Mouse (Mus musculus) embryonic facial prominence, embryonic 12.5 days (tissue): ENCODE measurements around the gene Pdss2. TPM values are rescaled to one million over a fixed set of nuclear protein-coding genes. Genes with fewer than 3 reads are reported as not detected.
A peak's percentile ranks its signal among the peaks of the same experiment; 100 is the strongest.

Experiments used
- ATAC-seq: fragments of 200-750 bp; cut with Nextera tagmentation; 2 replicates; pipeline ENCODE4 v1.8.0; 2017; ENCODE audit not compliant: insufficient number of reproducible peaks, insufficient read depth, low FRiP score, low TSS enrichment
- H3K27ac ChIP-seq: fragments of 300-500 bp; sonication (generic); 2 replicates; pipeline ENCODE4 v1.5.1; 2016; ENCODE audit warnings: mild to moderate bottlenecking
- H3K27me3 ChIP-seq: fragments of 300-500 bp; sonication (generic); 2 replicates; pipeline ENCODE4 v1.6.1; 2016; ENCODE audit warnings: mild to moderate bottlenecking, moderate library complexity
- H3K36me3 ChIP-seq: fragments of 300-500 bp; sonication (generic); 2 replicates; pipeline ENCODE4 v1.6.1; 2016; ENCODE audit warnings: mild to moderate bottlenecking
- H3K4me1 ChIP-seq: fragments of 300-500 bp; sonication (generic); 2 replicates; pipeline ENCODE4 v1.6.1; 2016
- H3K4me2 ChIP-seq: fragments of 300-500 bp; sonication (generic); replicated peaks from 2 replicates; pipeline ENCODE4 v1.6.1; 2016; ENCODE audit warnings: mild to moderate bottlenecking, moderate library complexity
- H3K4me3 ChIP-seq: fragments of 300-500 bp; sonication (generic); 2 replicates; pipeline ENCODE4 v1.5.1; 2016; ENCODE audit warnings: mild to moderate bottlenecking
- H3K9ac ChIP-seq: fragments of 300-500 bp; sonication (generic); 2 replicates; pipeline ENCODE4 v1.6.1; 2016; ENCODE audit warnings: mild to moderate bottlenecking, moderate library complexity
- H3K9me3 ChIP-seq: fragments of 300-500 bp; sonication (generic); 2 replicates; pipeline ENCODE4 v1.6.1; 2016; ENCODE audit warnings: mild to moderate bottlenecking, moderate library complexity
- WGBS: fragments of 180-500 bp; shearing (Covaris S2); methylation state at CpG from one replicate; pipeline ENCODE4 v1.1.7; 2016; 5-methylcytosine and 5-hydroxymethylcytosine counted together
- polyA plus RNA-seq: library from polyadenylated mRNA; unstranded; fragments of >200 nt; fragmentation: Nextera tagmentation; extraction: Ambion mirVana; gene quantifications from 2 replicates; pipeline ENCODE4 v1.2.1, GENCODE M21; 2016

Gene Pdss2
- polyA plus RNA-seq, 1 experiment from 2014 or later = 15.4 TPM

DNA sequence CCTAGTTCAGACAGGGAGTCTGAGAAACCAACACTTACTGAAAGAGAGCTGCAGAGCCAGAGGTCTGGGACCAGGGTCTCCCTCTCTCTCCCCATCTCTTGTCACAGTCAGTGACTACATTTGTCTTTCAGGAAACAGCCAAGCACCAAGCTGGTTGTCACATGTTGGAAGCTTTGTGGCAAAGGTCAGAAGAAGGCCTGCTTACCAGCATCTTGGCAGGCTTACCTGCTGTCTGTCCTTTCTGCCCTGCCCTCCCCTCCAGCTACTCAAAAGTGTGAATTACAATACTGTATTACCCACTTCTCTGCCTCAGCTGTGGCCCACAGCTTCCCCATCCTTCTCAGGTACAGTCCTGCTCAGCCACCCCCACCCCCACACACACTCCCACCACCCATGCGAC, 232.9 kb downstream of the Pdss2 start:
- 0 out of 2 replicates have a peak, but pooled peaks cover 4% of the 10 kb centered on the region for H3K9me3 ChIP-seq
- 87% methylated on average over 1 of the region's 1 CpGs for WGBS
- no peak overlapping the region for H3K4me3 ChIP-seq
- no peak overlapping the region for H3K27ac ChIP-seq
- no peaks in the 10 kb centered on the region for H3K27me3 ChIP-seq
- ATAC-seq = no peak
- no peaks in the 10 kb centered on the region for H3K36me3 ChIP-seq
- no peak overlapping the region for H3K9ac ChIP-seq
- H3K4me2 ChIP-seq = no peak overlapping the region
- H3K4me1 ChIP-seq = no peaks in the 10 kb centered on the region

- Histone ChIP-seq H3K4me1 (no peaks in the 10 kb centered on the region), H3K4me2 (no peak overlapping the region), H3K4me3 (no peak overlapping the region), H3K36me3 (no peaks in the 10 kb centered on the region), H3K27me3 (no peaks in the 10 kb centered on the region), H3K9ac (no peak overlapping the region), H3K27ac (no peak overlapping the region), H3K9me3 (0 out of 2 replicates have a peak, but pooled peaks cover 4% of the 10 kb centered on the region)
- no peak for ATAC-seq
- 93% methylated on average over 3 of the region's 3 CpGs for WGBS
Measured at GRCm38 (mm10) chr10:43454671-43455070, 233.4 kb downstream of the Pdss2 start.

- Histone ChIP-seq H3K36me3 (no peaks in the 10 kb centered on the region), H3K4me3 (no peak overlapping the region), H3K27me3 (no peaks in the 10 kb centered on the region), H3K4me2 (no peak overlapping the region), H3K27ac (no peak overlapping the region), H3K4me1 (no peaks in the 10 kb centered on the region), H3K9ac (no peak overlapping the region), H3K9me3 (no peaks in the 10 kb centered on the region)
- WGBS = 81% methylated on average over 5 of the region's 5 CpGs
- ATAC-seq = no peak
Measured at GRCm38 (mm10) chr10:43462821-43463220, 241.5 kb downstream of the Pdss2 start.

DNA sequence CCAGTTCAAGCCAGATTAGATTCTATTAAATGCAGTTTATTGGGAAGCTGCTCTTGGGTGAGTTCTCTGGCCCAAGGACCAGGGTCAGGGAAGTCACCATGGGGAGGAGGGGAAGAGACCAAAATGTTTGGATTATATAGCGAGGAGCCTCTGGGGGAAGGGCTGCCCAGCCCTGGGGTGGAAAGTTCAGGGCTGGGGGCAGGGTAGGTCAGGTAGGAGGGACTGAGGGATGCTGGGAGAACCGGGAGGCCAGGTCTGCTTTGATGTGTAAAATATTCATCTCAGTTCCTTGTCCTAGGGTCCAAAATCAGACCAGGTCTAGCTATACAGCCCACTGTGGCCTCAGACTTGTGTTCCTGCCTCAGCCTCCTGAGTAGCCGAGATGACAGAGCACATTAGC, 241.9 kb downstream of the Pdss2 start:
- H3K27ac ChIP-seq = no peak overlapping the region
- H3K4me1 ChIP-seq = no peaks in the 10 kb centered on the region
- ATAC-seq = no peak
- no peak overlapping the region for H3K9ac ChIP-seq
- H3K9me3 ChIP-seq = no peaks in the 10 kb centered on the region
- 49% methylated on average over 3 of the region's 3 CpGs for WGBS
- H3K27me3 ChIP-seq = no peaks in the 10 kb centered on the region
- H3K36me3 ChIP-seq = no peaks in the 10 kb centered on the region
- H3K4me3 ChIP-seq = no peak overlapping the region
- no peak overlapping the region for H3K4me2 ChIP-seq

DNA sequence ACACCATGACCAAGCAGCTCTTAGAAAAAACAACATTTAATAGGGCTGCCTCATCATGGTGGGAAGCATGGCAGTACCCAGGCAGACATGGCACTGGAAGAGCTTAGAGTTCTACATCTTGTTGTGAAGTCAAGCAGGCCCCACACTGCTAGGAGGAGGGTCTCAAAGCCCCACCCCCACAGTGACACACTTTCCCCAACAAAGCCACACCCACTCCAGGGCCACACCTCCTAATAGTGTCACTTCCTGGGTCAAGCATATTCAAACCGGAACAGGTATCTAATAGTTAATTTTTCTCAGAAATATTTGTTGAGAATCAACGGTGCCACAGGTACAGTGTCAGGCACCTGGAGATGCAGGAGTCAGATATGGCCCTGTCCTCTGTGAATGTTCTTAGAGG, 244.9 kb downstream of the Pdss2 start:
- Histone ChIP-seq H3K4me1 (no peaks in the 10 kb centered on the region), H3K9ac (no peak overlapping the region), H3K9me3 (no peaks in the 10 kb centered on the region), H3K27ac (no peak overlapping the region), H3K4me2 (no peak overlapping the region), H3K36me3 (no peaks in the 10 kb centered on the region), H3K4me3 (no peak overlapping the region), H3K27me3 (no peaks in the 10 kb centered on the region)
- WGBS = 94% methylated on average over 2 of the region's 2 CpGs
- no peak for ATAC-seq

GRCm38 (mm10) chr10:43467659-43468058, 246.4 kb downstream of the Pdss2 start:
- Histone ChIP-seq H3K27ac (no peak overlapping the region), H3K4me3 (no peak overlapping the region), H3K27me3 (no peaks in the 10 kb centered on the region), H3K9me3 (no peaks in the 10 kb centered on the region), H3K4me1 (no peaks in the 10 kb centered on the region), H3K36me3 (no peaks in the 10 kb centered on the region), H3K4me2 (no peak overlapping the region; the same call in 1 of the 2 replicates), H3K9ac (no peak overlapping the region)
- WGBS = 37% methylated on average over 13 of the region's 13 CpGs
- no peak for ATAC-seq

GRCm38 (mm10) chr10:43468293-43468692, 247.0 kb downstream of the Pdss2 start:
- Histone ChIP-seq H3K9me3 (no peaks in the 10 kb centered on the region), H3K36me3 (no peaks in the 10 kb centered on the region), H3K4me1 (no peaks in the 10 kb centered on the region), H3K9ac (no peak overlapping the region), H3K4me3 (no peak overlapping the region), H3K4me2 (no peak overlapping the region), H3K27me3 (no peaks in the 10 kb centered on the region), H3K27ac (no peak overlapping the region)
- no peak for ATAC-seq
- 94% methylated on average over 6 of the region's 6 CpGs for WGBS

DNA sequence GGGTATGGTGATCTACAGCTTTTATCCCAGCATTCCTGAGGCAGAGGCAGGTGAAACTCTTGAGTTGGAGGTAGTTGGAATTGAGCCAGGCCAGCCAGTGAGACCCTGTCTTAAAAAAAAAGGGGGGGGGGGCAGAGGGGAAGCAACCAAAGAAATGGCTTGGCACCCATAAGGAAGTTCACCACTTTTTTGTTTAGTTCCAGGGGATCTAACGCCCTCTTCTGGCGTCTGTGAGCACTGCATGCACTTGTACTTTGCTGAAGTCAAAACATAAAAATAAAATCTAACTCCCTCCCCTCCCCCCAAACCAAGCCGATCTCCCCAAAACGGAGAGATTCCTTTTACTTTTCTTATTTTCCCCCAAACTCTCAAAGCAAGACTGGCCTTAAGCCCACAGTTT, 254.1 kb downstream of the Pdss2 start:
- 61% methylated on average over 4 of the region's 4 CpGs for WGBS
- H3K9me3 ChIP-seq = no peaks in the 10 kb centered on the region
- no peak overlapping the region for H3K27ac ChIP-seq
- no peak for ATAC-seq
- H3K4me1 ChIP-seq = peaks cover 10% of the 10 kb centered on the region; the same call in 1 of the 2 replicates
- no peak overlapping the region for H3K9ac ChIP-seq
- H3K27me3 ChIP-seq = no peaks in the 10 kb centered on the region
- no peak overlapping the region for H3K4me2 ChIP-seq
- H3K4me3 ChIP-seq = no peak overlapping the region
- no peaks in the 10 kb centered on the region for H3K36me3 ChIP-seq

- Histone ChIP-seq H3K27me3 (no peaks in the 10 kb centered on the region), H3K36me3 (no peaks in the 10 kb centered on the region), H3K4me1 (peaks cover 20% of the 10 kb centered on the region; the same call in 1 of the 2 replicates), H3K9me3 (no peaks in the 10 kb centered on the region), H3K9ac (peak overlapping the region; percentile 96; the same call in 1 of the 2 replicates), H3K4me3 (peak overlapping the region; percentile 77), H3K27ac (peak overlapping the region; percentile 99; the same call in 1 of the 2 replicates), H3K4me2 (peak overlapping the region; percentile 88)
- 5% methylated on average over 9 of the region's 9 CpGs for WGBS
- ATAC-seq = no peak
Measured at GRCm38 (mm10) chr10:43477459-43477858, 256.2 kb downstream of the Pdss2 start.

DNA sequence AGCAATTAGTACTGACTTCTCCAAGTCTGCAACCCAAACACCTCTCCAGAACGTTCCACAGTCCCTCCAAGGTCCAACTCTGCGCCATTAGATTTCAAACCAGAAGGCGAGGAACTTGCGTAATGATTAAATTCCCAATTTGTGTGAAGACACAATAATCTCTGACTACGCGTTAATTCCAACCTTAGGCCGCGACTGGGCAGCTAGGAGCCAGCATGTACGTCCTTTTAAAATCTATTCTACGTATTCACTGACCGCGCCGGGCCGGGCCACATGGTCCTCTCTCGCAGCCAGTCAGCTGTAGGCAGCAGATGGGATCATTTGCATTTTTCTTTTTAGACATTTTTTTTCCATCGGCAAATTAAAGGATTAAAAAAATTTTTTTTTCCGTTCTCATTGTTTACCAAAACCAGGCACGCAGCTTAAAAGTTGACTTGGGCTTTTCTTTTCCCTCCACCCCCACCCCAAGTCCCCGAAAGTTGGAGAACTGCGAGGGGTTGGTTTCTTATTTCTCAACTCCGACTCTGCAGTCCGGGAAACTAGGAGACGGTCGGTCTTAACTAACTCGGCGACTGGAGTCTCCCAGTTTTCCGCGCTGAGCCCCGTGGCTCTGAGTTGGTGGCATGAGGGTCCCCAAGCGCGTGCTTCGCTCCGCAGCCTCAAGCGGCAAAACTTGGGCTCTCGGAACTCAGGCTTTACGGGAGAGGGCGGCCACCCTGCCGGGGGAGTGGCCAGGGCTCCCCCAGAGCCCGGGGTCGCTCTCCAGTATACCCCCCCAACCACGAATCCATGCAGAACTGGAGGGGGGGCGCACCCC, 256.8 kb downstream of the Pdss2 start:
- Histone ChIP-seq H3K4me1 (peaks cover 25% of the 10 kb centered on the region), H3K27ac (peak overlapping the region; percentile 99), H3K27me3 (no peaks in the 10 kb centered on the region), H3K9ac (peak overlapping the region; percentile 96), H3K4me3 (peak overlapping the region; percentile 77), H3K4me2 (peak overlapping the region; percentile 88), H3K36me3 (no peaks in the 10 kb centered on the region), H3K9me3 (no peaks in the 10 kb centered on the region)
- 1% methylated on average over 42 of the region's 42 CpGs for WGBS
- ATAC-seq = 0 out of 2 replicates have a peak, but pooled peaks have one; percentile 16

GRCm38 (mm10) chr10:43478751-43479435, 257.6 kb downstream of the Pdss2 start, which contains the start of gene Bend3:
Bend3 (plus strand) TSS chr10:43478831.
- Histone ChIP-seq H3K4me3 (peak within 1 kb of the TSS; percentile 77), H3K9ac (peak within 1 kb of the TSS; percentile 96), H3K36me3 (no peaks in the 10 kb centered on the region), H3K27me3 (no peaks in the 10 kb centered on the region), H3K4me2 (peak within 1 kb of the TSS; percentile 88), H3K27ac (peak within 1 kb of the TSS; percentile 99), H3K9me3 (no peaks in the 10 kb centered on the region), H3K4me1 (peaks cover 32% of the 10 kb centered on the region)
- under 1% methylated on average over 71 of the region's 101 CpGs for WGBS
- ATAC-seq = peak; percentile 62
